Mouse (Mus musculus): ENCODE measurements around the gene Pex11a.
"Not testable (repeated sequence)": the region's sequence is repeated elsewhere in the genome, so short reads cannot be mapped to it uniquely, and the experiment has no call there.

Pex11a gene

GRCm38 (mm10) chr7:79742659-79743536 lies at the start of gene Pex11a, which contains the start of gene Wdr93:
Pex11a (minus strand) TSS chr7:79743131.
Wdr93 (plus strand) TSS chr7:79743163.
- in situ Hi-C loops (cut with MboI, MseI): no loop called here

GRCm38 (mm10) chr7:79789812-79790211 lies 46.9 kb upstream of the Pex11a start:
- in situ Hi-C loops (cut with MboI, MseI): not testable (repeated sequence)

DNA sequence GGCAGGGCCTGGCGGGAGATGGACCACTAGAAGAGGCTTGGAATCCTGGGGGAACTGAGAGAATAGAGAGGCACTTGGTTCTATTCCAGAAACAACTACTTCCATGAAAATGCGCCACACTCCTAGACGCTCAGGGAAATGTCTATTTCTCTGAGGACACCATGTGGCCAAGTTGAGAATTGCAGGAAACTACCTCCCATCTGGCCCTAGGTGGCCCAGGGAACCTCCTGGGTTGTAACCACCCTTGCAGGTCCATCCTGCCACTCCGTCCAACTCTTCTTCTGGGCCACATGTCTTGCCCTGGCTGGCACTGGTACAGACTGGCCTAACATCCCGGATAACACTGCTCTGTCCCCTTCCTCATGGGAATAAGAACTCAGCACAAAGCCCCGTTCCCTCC lies 43.4 kb upstream of the Pex11a start:
- in situ Hi-C loops (cut with MboI, MseI): no loop called here

DNA sequence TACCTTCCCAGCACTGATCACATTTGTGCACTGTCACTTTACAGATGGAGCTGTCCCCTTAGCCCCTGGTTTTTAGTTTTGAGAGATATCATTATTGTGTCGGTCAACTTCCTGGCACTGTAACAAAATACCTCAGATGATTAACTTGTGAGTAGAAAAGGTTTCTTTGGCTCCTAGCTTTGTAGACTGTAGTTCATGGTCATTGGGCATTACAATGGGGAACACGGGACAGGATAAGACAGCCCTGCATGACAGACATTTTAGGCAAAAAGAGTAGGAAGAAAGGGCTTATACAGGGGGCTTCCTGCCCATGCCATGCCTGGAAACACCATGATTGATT lies 39.6 kb upstream of the Pex11a start:
- in situ Hi-C loops (cut with MboI, MseI): no loop called here

- in situ Hi-C loops (cut with MboI, MseI): no loop called here
Observed at GRCm38 (mm10) chr7:79781826-79782515, 39.0 kb upstream of the Pex11a start.

GRCm38 (mm10) chr7:79780647-79781626 lies 38.0 kb upstream of the Pex11a start:
- in situ Hi-C loops (cut with MboI, MseI): no loop called here

GRCm38 (mm10) chr7:79771561-79772512 lies 28.9 kb upstream of the Pex11a start:
- in situ Hi-C loops (cut with MboI, MseI): no loop called here

- in situ Hi-C loops (cut with MboI, MseI): no loop called here
Observed at GRCm38 (mm10) chr7:79769664-79770063, 26.7 kb upstream of the Pex11a start.

DNA sequence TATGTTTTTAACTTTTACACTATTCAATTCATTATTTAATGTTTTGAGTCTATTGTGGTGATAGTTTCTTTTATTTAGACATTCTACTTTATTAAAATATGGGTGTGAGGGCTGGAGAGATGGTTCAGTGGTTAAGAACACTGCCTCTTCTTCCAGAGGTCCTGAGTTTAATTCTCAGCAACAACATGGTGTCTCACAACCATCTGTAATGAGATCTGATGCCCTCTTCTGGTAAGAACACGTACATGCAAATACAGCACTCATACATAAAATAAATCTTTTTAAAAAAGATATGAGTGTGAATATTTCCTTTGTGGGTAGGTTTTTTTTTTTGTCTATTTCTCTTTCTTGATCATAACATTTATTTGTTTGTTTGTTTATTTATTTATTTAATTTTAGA lies 23.1 kb upstream of the Pex11a start:
- in situ Hi-C loops (cut with MboI, MseI): no loop called here

DNA sequence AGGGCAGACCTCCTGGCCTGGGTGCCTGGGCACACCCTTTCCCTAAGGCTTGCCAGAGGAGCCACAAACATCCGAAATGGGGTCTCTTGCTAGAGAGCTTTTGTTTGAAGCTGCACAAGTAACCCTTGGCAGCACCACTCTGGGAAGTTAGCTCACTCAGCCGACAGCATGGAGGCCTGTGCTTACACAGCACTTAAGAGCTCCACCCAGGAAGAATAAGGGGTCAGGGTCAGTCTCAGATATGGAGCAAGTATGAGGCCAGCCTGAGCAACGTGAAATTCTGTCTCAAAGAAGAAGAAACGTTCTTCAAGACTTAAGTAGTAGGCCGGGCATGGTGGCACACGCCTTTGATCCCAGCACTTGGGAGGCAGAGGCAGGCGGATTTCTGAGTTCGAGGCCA lies 19.2 kb upstream of the Pex11a start:
- in situ Hi-C loops (cut with MboI, MseI): no loop called here

GRCm38 (mm10) chr7:79761124-79761876 lies 18.4 kb upstream of the Pex11a start:
- in situ Hi-C loops (cut with MboI, MseI): no loop called here

DNA sequence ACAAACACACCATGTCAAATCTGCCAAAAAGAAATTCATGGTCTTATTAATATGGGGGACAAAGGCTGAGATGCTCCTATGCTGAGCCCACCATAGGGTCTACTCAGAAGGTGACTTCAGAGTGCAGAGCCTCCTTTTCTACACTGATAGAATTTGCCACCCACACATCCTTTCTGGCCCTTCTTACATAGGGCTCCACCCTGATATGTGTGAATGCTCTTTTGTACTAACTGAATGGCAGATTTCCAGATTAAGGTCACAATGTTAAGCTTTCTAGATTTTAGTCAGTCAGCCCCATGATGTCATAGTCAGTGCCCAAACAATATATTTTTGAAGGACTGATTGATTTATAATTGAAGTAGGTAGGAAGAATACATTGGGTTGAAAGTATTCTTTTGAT lies 16.8 kb upstream of the Pex11a start:
- in situ Hi-C loops (cut with MboI, MseI): no loop called here

- in situ Hi-C loops (cut with MboI, MseI): no loop called here
Observed at GRCm38 (mm10) chr7:79758176-79758575, 15.2 kb upstream of the Pex11a start.

GRCm38 (mm10) chr7:79756334-79756733 lies 13.4 kb upstream of the Pex11a start:
- in situ Hi-C loops (cut with MboI, MseI): no loop called here

GRCm38 (mm10) chr7:79749511-79749910 lies 6.6 kb upstream of the Pex11a start:
- in situ Hi-C loops (cut with MboI, MseI): no loop called here

DNA sequence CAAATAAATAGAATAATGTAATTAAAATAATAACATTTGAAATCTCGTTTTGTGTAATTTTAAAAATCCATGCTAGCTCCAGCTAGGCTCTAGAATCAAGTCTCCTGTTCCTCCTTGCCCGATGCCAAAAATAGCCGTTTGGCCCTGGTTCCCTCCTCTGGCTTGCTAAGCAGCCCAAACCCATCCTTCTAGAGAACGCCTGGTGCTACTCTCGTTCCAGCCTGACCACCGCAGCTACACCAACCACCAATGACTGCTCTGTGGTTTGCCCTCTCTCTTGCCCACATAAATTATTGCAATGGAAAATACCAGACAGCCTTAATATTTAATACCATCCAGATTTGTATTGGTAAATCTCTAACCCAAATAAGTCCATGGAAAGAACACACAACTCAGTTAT lies 4.7 kb upstream of the Pex11a start:
- in situ Hi-C loops (cut with MboI, MseI): no loop called here

DNA sequence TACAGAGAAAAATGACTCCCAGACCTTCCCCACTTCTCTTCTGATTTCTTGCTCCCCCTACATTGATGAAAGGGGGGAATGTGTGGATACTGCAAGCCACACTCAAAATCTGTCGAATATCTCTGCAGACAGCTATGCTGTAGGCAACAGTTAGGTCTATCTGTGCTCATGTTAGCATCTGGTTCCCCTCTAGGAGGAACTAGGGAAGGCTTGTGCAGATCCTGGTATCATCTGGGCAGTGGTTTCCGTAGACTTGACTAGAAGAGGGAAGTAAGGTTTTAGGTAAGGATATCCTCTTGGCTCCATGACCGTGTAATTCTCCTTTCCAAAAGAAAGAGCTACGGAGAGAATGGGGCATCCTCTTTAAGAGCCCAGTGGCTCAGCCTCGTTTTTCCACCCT lies 1.7 kb upstream of the Pex11a start:
- in situ Hi-C loops (cut with MboI, MseI): no loop called here

DNA sequence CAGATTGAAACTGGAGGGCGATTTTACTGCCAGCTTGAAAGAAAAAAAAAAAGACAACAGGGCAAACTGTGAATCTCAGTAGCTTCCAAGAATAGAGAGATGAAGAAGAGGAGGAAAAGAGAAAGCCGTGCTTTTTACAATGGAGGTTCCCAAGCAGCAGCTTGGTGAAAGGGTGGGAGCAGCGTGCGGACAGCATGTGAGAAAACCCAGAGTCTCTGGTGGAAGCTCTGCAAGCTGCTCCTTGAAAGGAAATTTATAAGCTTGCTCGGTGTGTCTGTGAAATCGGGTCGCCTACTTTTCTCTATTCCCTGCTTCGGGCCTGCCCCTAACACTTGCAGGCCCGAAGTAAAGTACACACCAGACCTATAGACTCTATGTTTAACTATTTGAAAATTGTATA lies 1.1 kb upstream of the Pex11a start:
- in situ Hi-C loops (cut with MboI, MseI): no loop called here

DNA sequence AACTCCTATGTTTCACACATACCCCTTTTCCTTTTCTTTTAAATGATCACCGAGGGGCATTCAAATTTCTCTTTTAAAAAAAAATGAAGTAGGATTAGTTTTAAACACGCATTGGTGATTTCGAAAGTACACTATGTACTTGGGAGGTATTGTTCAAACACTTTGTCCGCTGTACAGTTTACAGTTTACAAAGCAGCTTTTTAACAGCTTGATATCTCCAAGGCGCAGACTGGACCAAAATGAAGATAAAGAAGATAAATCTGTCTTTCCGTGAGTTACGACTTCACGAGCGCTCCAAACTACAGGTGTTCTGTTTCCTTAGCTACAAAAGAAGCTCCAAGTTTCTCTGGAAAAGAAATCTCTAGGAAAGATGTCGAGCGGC lies 663 bp downstream of the Pex11a start:
- in situ Hi-C loops (cut with MboI, MseI): no loop called here

DNA sequence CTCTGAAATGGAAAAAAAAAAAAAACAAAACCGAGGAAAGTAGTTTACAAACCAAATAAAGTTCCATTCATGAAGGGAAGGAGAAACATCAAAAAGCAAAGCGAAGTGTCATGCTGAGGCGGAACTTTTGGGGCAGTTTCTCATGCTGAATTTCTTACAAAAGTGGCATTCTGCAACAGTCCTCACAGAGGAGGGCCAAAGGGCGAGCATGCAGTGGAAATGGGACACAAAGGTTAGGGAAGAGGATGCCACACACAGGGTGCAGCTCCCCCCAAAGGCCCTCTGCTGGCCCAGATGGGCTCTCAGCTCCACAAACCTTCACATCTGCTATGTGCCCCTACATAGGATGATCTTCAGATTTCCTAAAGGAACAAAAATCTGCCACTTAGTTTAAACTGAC lies 2.7 kb downstream of the Pex11a start:
- in situ Hi-C loops (cut with MboI, MseI): no loop called here
